Mouse (Mus musculus) cerebellum, postnatal 25 days (tissue): Measurements from ENCODE around the gene Rtraf.
"Not testable (repeated sequence)": the region's sequence is repeated elsewhere in the genome, so short reads cannot be mapped to it uniquely, and the experiment has no call there.

Experiments used
- DNase-seq, 2 experiments: peaks; one replicate each; pipeline ENCODE4 v3.0.0; 2021; ENCODE audit warnings: mixed read lengths in 2 of 2

Gene Rtraf

DNA sequence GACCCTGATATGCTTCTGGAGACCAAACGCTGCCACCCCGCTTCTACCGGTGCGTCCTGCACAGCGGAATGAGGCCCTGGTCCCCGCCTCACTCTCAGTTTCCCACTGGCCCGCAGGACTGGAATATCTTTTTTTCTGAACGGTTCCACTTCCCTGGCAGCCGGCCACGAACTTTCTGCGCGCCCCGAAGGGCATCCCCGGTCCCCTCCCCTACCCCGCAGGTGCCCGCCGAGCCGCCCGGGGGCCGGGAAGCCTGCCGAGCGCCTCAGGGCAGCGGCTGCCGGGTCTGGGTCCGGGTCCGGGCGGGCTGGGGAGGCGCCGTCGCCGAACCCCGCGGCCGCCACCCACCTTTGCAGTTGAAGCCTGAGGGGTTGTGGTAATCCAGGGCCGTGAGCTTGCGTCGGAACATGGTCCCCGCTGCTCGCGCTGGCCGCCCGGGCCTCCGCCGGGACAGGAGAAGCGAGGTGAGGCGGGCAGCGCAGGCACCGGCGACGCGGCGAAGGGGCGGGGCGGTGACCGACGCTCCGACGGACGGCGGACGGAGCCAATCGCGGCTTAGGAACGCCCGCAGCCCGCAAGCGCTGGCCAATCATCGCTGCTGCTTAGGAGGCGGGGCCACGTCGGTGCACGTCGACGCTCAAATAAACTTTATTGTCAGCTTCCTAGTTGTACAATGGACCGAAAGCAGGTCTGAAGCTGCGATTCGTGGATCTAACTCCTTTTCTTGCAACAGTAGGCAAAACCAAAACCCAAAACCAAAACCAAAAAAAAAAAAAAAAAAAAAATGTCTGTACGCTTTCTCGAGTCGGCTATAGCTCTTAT lies at the start of gene Rtraf:
Rtraf (minus strand) TSS at position 504 of the 822 bp plus-strand sequence.
- peak; percentile 96 to 98 for DNase-seq

GRCm38 (mm10) chr14:19867286-19867935 lies 43.8 kb upstream of the Rtraf start:
- no peak for DNase-seq

GRCm38 (mm10) chr14:19865121-19865520 lies 41.5 kb upstream of the Rtraf start:
- not testable (repeated sequence) for DNase-seq

GRCm38 (mm10) chr14:19861311-19862080 lies 37.9 kb upstream of the Rtraf start:
- DNase-seq = no peak

GRCm38 (mm10) chr14:19860281-19860680 lies 36.7 kb upstream of the Rtraf start:
- no peak for DNase-seq

- DNase-seq = peak; percentile 53 to 65
These were observed 35.5 kb upstream of the Rtraf start for GRCm38 (mm10) chr14:19858808-19859776.

- DNase-seq = no peak
These were observed 34.7 kb upstream of the Rtraf start for GRCm38 (mm10) chr14:19858279-19858678.

- no peak for DNase-seq
These were observed 29.8 kb upstream of the Rtraf start for GRCm38 (mm10) chr14:19853471-19853870.

- peak; percentile 79 to 86 for DNase-seq
These were observed 16.1 kb upstream of the Rtraf start for GRCm38 (mm10) chr14:19839600-19840332.

DNA sequence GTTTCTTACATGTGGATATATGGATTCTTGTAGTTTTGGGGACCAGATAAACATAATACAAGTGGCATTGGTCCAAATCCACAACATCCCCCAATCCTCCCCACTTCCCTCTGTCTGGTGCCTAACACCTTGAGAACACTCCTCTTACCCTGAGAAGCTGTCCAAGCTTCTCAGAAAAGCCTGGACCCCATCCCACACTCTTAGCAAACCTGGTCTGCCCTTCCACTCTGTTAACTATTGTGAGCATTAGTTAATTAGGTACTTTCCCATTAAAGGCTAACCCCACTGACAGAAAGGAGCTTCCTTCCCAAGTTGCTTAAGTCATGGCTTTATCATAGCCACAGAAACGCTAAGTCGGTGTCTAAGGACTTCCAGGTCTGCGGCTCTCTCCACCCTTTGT lies 12.7 kb upstream of the Rtraf start:
- DNase-seq = no peak

DNA sequence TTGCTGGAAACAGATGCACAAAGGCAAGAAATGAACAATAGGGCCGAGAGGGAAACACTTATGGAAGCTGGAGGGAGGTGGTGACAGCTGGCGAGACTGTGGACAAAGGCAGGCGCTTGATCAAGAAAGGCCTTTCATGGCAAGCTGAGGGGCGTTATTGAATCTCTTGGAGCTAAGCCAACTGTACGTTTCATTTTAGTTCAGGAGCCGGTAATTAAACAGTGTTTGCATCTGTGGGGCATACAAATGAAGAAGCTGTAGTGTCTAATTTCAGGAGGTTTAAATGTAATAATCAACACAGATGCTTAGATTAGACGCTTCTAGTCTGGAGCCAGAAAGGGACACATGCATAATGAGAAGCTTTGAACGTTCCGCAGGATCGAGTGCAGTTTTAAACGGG lies 1.9 kb upstream of the Rtraf start:
- no peak for DNase-seq

DNA sequence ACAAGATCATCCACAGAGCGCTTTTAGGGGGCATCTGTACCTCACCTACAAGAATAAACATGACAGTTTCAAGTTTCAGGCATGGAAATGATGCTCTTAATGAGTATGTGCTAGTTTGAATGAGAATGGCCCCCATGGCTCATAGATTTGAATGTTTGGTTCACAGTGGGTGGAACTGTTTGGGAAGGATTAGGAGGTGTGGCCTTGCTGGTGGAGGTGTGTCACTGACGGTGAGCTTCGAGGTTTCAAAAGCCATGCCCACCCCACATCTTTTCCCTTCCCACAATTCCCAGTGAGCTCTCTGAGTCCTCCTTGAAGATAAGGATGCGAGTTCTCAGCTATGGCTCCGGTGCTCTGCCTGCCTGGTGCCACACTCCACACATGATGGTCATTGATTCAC lies 1.9 kb downstream of the Rtraf start:
- DNase-seq = no peak

DNA sequence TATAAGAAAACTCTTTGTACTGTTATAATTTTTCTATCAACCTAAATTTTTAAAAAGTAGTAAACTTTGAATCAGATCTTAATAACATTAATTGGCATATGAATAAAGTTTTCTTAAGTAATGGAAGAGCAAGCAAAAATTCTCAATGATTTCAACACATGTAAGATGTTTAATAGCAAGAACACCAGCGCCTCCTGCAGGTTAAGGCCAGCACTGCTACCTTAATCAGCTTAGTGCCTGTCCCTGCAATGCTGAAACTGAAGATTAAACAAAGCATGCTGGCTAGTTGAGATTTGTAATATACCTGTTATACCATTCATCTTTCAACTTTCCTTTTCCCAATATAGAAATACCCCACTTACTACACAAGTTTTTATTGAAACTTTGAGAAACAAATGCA lies 5.7 kb downstream of the Rtraf start:
- DNase-seq = peak; percentile 61 to 78

DNA sequence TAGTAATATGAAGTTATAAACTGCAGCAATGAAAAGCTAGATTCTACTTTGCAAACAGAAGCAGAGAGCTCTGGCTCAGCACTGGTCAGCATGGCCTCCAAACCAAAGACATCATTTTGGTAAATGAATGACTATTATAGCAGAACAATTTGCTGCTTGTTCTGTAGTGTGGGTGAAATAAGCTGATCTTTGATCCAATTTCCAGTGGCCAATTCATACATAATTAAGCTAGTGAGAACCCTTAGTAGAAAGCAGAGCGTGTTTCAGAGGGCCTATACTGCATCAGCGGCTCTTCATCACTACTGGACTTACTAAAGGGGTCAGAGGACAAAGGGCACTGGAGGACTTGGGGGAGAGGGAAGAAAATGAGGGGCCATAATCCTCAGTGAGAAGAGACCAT lies 10.6 kb downstream of the Rtraf start:
- no peak for DNase-seq

DNA sequence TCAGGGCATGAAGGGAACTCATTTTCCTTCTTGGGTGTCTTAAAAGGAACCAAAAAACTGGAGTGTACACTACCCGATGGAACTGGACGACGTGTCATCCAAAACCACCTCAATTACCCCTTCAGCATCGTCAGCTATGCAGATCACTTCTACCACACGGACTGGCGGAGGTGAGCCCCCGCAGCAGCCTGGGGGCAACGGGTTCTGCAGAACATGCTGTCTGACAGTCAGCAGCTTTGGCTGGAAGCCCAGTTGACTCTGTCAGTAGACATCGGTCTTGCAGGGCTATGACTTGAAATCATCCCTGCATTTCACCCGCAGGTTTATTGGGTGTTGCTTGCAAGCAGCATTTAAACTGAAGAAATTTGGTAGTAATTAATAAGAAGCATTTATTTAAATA lies 13.7 kb downstream of the Rtraf start:
- DNase-seq = peak in 1 of 2 experiments; percentile 22

GRCm38 (mm10) chr14:19807858-19808257 lies 15.8 kb downstream of the Rtraf start:
- no peak for DNase-seq

- no peak for DNase-seq
These were observed 16.3 kb downstream of the Rtraf start for GRCm38 (mm10) chr14:19807339-19807738.

GRCm38 (mm10) chr14:19803623-19804022 lies 20.0 kb downstream of the Rtraf start:
- DNase-seq = no peak

- DNase-seq = no peak
These were observed 20.4 kb downstream of the Rtraf start for GRCm38 (mm10) chr14:19803222-19803621.

GRCm38 (mm10) chr14:19801474-19802215 lies 22.0 kb downstream of the Rtraf start:
- DNase-seq = peak in 1 of 2 experiments; percentile 40

- no peak for DNase-seq
These were observed 23.1 kb downstream of the Rtraf start for GRCm38 (mm10) chr14:19800485-19800884.
